Mouse (Mus musculus): ENCODE results near the gene Allc. TPM values are rescaled to one million over a fixed set of nuclear protein-coding genes. Genes with fewer than 3 reads are reported as not detected.

Gene Allc
- total and polyA plus RNA-seq, 3 experiments = 0.85 to 2.2 TPM; not detected in 1

- Histone ChIP-seq H3K79me2 (ENCODE audit: control insufficient read depth, insufficient read depth, low read length, poor library complexity) (no peaks in the 10 kb centered on the region), H3K4me1 (ENCODE audit: control insufficient read depth in 1 of 2, insufficient read depth in 2 of 2, low read length in 2 of 2) (peaks cover 2 to 66% of the 10 kb centered on the region in 2 experiments; a peak in 3 of 4 replicates), H3K4me3 (ENCODE audit: control insufficient read depth in 1 of 2, insufficient read depth in 1 of 2, low read depth in 2 of 2, low read length in 2 of 2) (peak overlapping the region in 1 of 2 experiments; percentile 0; a peak in 2 of 4 replicates), H3K9me3 (replicated peaks; ENCODE audit: insufficient read depth, low read length) (no peaks in the 10 kb centered on the region), H3K36me3 (ENCODE audit: control insufficient read depth in 1 of 2, insufficient read depth in 2 of 2, low read length in 2 of 2) (peaks cover 0 to 23% of the 10 kb centered on the region in 2 experiments; a peak in 2 of 4 replicates), H3K27ac (ENCODE audit: control insufficient read depth, low read depth, low read length) (no peak overlapping the region), H3K9ac (ENCODE audit: control insufficient read depth, low read depth, low read length, poor library complexity, severe bottlenecking) (peak overlapping the region; percentile 9), H3K27me3 (ENCODE audit: control insufficient read depth in 1 of 2, insufficient read depth in 2 of 2, low read length in 2 of 2) (no peaks in the 10 kb centered on the region)
- DNase-seq (ENCODE audit: low read depth, low spot score) = no peak
- TF ChIP-seq CHD1 (IDR thresholded peaks at IDR 0.05; ENCODE audit: low read depth, low read length) = no peak
These were observed 39.3 kb upstream of the Allc start for GRCm38 (mm10) chr12:28621451-28622166.

GRCm38 (mm10) chr12:28617297-28617696 lies 35.0 kb upstream of the Allc start:
- Histone ChIP-seq H3K4me1 (ENCODE audit: control insufficient read depth in 1 of 2, insufficient read depth in 2 of 2, low read length in 2 of 2) (peaks cover under 1 to 53% of the 10 kb centered on the region in 2 experiments; a peak in 3 of 4 replicates), H3K9ac (ENCODE audit: control insufficient read depth, low read depth, low read length, poor library complexity, severe bottlenecking) (no peak overlapping the region), H3K36me3 (ENCODE audit: control insufficient read depth in 1 of 2, insufficient read depth in 2 of 2, low read length in 2 of 2) (peaks cover 0 to 14% of the 10 kb centered on the region in 2 experiments; a peak in 2 of 4 replicates), H3K27ac (ENCODE audit: control insufficient read depth, low read depth, low read length) (no peak overlapping the region), H3K79me2 (ENCODE audit: control insufficient read depth, insufficient read depth, low read length, poor library complexity) (no peaks in the 10 kb centered on the region), H3K27me3 (ENCODE audit: control insufficient read depth in 1 of 2, insufficient read depth in 2 of 2, low read length in 2 of 2) (no peaks in the 10 kb centered on the region), H3K4me3 (ENCODE audit: control insufficient read depth in 1 of 2, insufficient read depth in 1 of 2, low read depth in 2 of 2, low read length in 2 of 2) (no peak overlapping the region), H3K9me3 (replicated peaks; ENCODE audit: insufficient read depth, low read length) (no peaks in the 10 kb centered on the region)
- peak; percentile 22 for DNase-seq (ENCODE audit: low read depth, low spot score)
- TF ChIP-seq TCF12 (IDR thresholded peaks at IDR 0.05; ENCODE audit: low read depth, low read length) (peak; percentile 18; the same call in 1 of the 2 replicates), TAL1 (IDR thresholded peaks at IDR 0.05; ENCODE audit: low read length) (peak; percentile 68), POLR2AphosphoS5 (IDR thresholded peaks at IDR 0.05; ENCODE audit: borderline replicate concordance, low read depth, low read length) (no peak), RAD21 (IDR thresholded peaks at IDR 0.05; ENCODE audit: low read depth, low read length) (no peak), EP300 (IDR thresholded peaks at IDR 0.05; ENCODE audit: low read depth in 1 of 2, low read length in 2 of 2) (0 out of 4 replicates have a peak, but pooled peaks of 1 of the 2 experiments have one; percentile 17)

DNA sequence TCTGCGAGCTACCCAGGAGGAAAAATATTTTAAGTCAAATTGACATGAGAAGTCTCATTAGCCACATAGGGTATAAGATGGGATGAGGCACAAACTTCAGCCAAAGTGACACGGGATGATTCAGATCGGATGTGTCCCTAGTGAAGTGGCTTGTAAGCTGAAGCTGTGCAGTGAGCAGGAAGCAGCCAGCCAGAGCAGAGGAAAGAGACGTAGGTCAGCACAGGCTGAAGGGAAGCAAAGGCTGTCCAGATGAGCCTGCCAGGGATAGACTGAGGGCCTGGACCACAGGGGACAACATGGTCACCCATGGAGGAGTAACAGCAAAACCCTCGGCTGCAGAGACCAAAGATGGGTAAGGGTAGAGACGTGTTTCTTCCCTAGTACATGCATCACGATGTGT lies 32.1 kb upstream of the Allc start:
- Histone ChIP-seq H3K9me3 (replicated peaks; ENCODE audit: insufficient read depth, low read length) (no peaks in the 10 kb centered on the region), H3K79me2 (ENCODE audit: control insufficient read depth, insufficient read depth, low read length, poor library complexity) (no peaks in the 10 kb centered on the region), H3K9ac (ENCODE audit: control insufficient read depth, low read depth, low read length, poor library complexity, severe bottlenecking) (no peak overlapping the region), H3K4me3 (ENCODE audit: control insufficient read depth in 1 of 2, insufficient read depth in 1 of 2, low read depth in 2 of 2, low read length in 2 of 2) (no peak overlapping the region), H3K27ac (ENCODE audit: control insufficient read depth, low read depth, low read length) (no peak overlapping the region), H3K27me3 (ENCODE audit: control insufficient read depth in 1 of 2, insufficient read depth in 2 of 2, low read length in 2 of 2) (no peaks in the 10 kb centered on the region), H3K36me3 (ENCODE audit: control insufficient read depth in 1 of 2, insufficient read depth in 2 of 2, low read length in 2 of 2) (peaks cover 0 to 10% of the 10 kb centered on the region in 2 experiments; a peak in 2 of 4 replicates), H3K4me1 (ENCODE audit: control insufficient read depth in 1 of 2, insufficient read depth in 2 of 2, low read length in 2 of 2) (peaks cover 0 to 25% of the 10 kb centered on the region in 2 experiments; a peak in 2 of 4 replicates)
- DNase-seq (ENCODE audit: low read depth, low spot score) = no peak
- TF ChIP-seq GABPA (IDR thresholded peaks at IDR 0.05; ENCODE audit: low read depth, low read length) = no peak
- no peak for TF ChIP-seq CHD2 (IDR thresholded peaks at IDR 0.05; ENCODE audit: low read length)
- no peak for TF ChIP-seq CHD1 (IDR thresholded peaks at IDR 0.05; ENCODE audit: low read depth, low read length)
- TF ChIP-seq BHLHE40 (IDR thresholded peaks at IDR 0.05; ENCODE audit: borderline replicate concordance, low read depth, low read length) = no peak
- TF ChIP-seq MEF2A (IDR thresholded peaks at IDR 0.05; ENCODE audit: extremely low read depth, insufficient replicate concordance, low read depth, low read length, poor library complexity, severe bottlenecking) = no peak

Measured in MEL (cell line).